Mouse (Mus musculus) cerebellum, adult (tissue): ENCODE data around the gene Fscb.

Source experiments
- ATAC-seq: cut with Nextera tagmentation; 2 replicates; pipeline ENCODE4 v1.9.2; 2017; ENCODE audit warnings: mild to moderate bottlenecking, moderate library complexity, mixed read lengths; ENCODE audit not compliant: insufficient number of reproducible peaks, low FRiP score, low TSS enrichment

Gene Fscb

GRCm38 (mm10) chr12:64474590-64474989 is at the start of gene Fscb:
Fscb (minus strand) TSS chr12:64474690.
- ATAC-seq: no peak

- no peak for ATAC-seq
Observed at GRCm38 (mm10) chr12:64516775-64517174, 42.3 kb upstream of the Fscb start.

GRCm38 (mm10) chr12:64513439-64513838 is 38.9 kb upstream of the Fscb start:
- ATAC-seq: no peak

GRCm38 (mm10) chr12:64497706-64498105 is 23.2 kb upstream of the Fscb start:
- no peak for ATAC-seq

GRCm38 (mm10) chr12:64473615-64474014 is 875 bp downstream of the Fscb start:
- no peak for ATAC-seq

- no peak for ATAC-seq
Observed at GRCm38 (mm10) chr12:64473136-64473535, 1.4 kb downstream of the Fscb start.

- no peak for ATAC-seq
Observed at GRCm38 (mm10) chr12:64455228-64455627, 19.3 kb downstream of the Fscb start.

GRCm38 (mm10) chr12:64449911-64450310 is 24.6 kb downstream of the Fscb start:
- no peak for ATAC-seq

GRCm38 (mm10) chr12:64436675-64437074 is 37.8 kb downstream of the Fscb start:
- no peak for ATAC-seq
